ENCODE assay signal across 8 mouse cellular contexts in the genomic region with DNA sequence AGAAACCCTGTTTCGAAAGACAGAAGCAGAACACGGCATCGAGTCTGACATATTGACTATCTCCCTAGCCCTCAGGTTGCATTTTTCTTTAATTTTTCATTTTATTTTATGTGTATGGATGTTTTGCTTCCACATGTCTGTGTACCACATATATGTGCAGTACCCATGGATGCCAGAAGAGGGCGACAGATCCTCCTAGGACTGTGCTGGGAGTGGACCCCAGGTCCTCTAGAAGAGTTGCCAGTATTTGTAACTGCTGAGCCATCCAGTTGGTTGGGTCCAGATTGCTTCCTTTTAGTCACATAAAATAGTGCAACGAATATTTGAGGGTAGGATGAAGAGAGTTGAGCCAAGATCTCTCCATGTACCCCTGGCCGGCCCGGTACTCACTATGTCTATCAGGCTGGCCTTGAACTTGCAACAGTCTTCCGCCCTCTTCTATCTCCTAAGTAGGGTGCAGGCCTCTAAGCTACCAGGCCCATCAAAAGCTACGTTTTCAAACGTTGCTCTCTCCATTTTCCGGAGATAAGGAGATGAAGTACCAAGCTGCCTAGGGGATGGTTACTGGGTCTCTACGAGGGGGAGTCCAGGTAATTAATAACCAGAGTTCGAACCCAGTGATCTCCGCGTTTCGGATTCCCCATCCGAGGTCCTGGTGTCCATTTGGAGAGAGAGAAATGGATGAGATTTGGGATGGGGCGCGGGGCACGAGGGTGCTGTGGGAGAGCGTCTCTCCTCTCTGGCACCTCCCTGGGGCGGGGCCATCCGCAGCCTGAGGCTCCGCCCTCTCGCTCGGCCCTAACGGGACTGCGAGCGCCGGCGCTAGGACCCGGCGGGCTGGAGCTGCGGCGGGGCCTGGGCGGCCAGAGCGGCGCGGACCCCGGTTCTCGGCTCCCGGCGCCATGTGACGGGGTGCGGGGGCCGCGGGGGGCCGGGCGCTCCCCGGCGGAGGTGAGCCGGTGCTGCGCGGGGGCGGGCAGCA. TPM values are rescaled to one million over a fixed set of nuclear protein-coding genes. Genes with fewer than 3 reads are reported as not detected.
DNase-seq lines count a peak whose midpoint lies in the region; ATAC-seq lines count a peak whose summit lies in the region.

No protein-coding gene starts in this region.

- peak overlapping the region; percentile 89 for H3K4me2 ChIP-seq in forebrain, embryonic 14.5 days (ENCODE audit: low read length)

- H3K36me3 ChIP-seq in forebrain, embryonic 14.5 days (ENCODE audit: control insufficient read depth, insufficient read depth, low read length) = no peaks in the 10 kb centered on the region

- peak overlapping the region; percentile 79 for H3K9ac ChIP-seq in forebrain, embryonic 14.5 days (ENCODE audit: low read length)

- intact Hi-C loops in heart, postnatal 36 days (cut with DNase I) = no loop called here

- H3K27me3 ChIP-seq in forebrain, embryonic 14.5 days (replicated peaks; ENCODE audit: control insufficient read depth, insufficient read depth, low read length) = no peaks in the 10 kb centered on the region

- DNase-seq in Muller cell, postnatal 12 days (ENCODE audit: inconsistent ontology term) = peak; percentile 86
- DNase-seq in cerebellum, adult 11 months = peak; percentile 86
- DNase-seq in forebrain, embryonic 14.5 days (ENCODE audit: low spot score) = peak; percentile 88
- DNase-seq in heart, postnatal 36 days = peak; percentile 86 to 90
- DNase-seq in layer of hippocampus, adult 9-11 months = peak; percentile 88
- peak; percentile 94 for DNase-seq in lung, postnatal 10 days
- peak; percentile 90 for DNase-seq in retina, postnatal 1 day
- DNase-seq in thymus, postnatal 4 days = peak; percentile 90

- WGBS in forebrain, embryonic 14.5 days = 13% methylated on average over 47 of the region's 55 CpGs

- H3K4me3 ChIP-seq in forebrain, embryonic 14.5 days (ENCODE audit: low read depth, low read length) = peak overlapping the region; percentile 72

- H3K27ac ChIP-seq in forebrain, embryonic 14.5 days (ENCODE audit: low read depth, low read length) = no peak overlapping the region

- H3K9me3 ChIP-seq in forebrain, embryonic 14.5 days (replicated peaks; ENCODE audit: control insufficient read depth, low read length) = no peaks in the 10 kb centered on the region

- H3K4me1 ChIP-seq in forebrain, embryonic 14.5 days (ENCODE audit: control insufficient read depth, insufficient read depth, low read length) = peaks cover 2% of the 10 kb centered on the region; the same call in 1 of the 2 replicates

- ATAC-seq in forebrain, embryonic 14.5 days = peak; percentile 88

RNA-seq across cellular contexts. Expression of a gene that starts 6.9 kb away (rescaled TPM):
- 4.7 and 5.7 TPM in 2 replicates for polyA plus RNA-seq in forebrain, embryonic 14.5 days (2014; fragmentation: Nextera tagmentation; extraction: Ambion mirVana)
- 100 to 1,000 TPM; 108 to 116 TPM for total RNA-seq in heart, postnatal 36 days (2021)

RNA-seq across cellular contexts. Expression of a gene that starts 15.1 kb away (rescaled TPM):
- 60.3 and 65.9 TPM in 2 replicates for polyA plus RNA-seq in forebrain, embryonic 14.5 days (2014; fragmentation: Nextera tagmentation; extraction: Ambion mirVana)
- 100 to 1,000 TPM; 631 to 727 TPM for total RNA-seq in heart, postnatal 36 days (2021)

RNA-seq across cellular contexts. Expression of a gene that starts 19.6 kb away (rescaled TPM):
- 18.7 and 21.4 TPM in 2 replicates for polyA plus RNA-seq in forebrain, embryonic 14.5 days (2014; fragmentation: Nextera tagmentation; extraction: Ambion mirVana)
- total RNA-seq in heart, postnatal 36 days (2021) = 10 to 100 TPM; 18.7 to 21.7 TPM

RNA-seq across cellular contexts. Expression of a gene that starts 31.0 kb away (rescaled TPM):
- polyA plus RNA-seq in forebrain, embryonic 14.5 days (2014; fragmentation: Nextera tagmentation; extraction: Ambion mirVana) = 0.30 and 0.61 TPM in 2 replicates
- not detected for total RNA-seq in heart, postnatal 36 days (2021)

RNA-seq across cellular contexts. Expression of a gene that starts 31.9 kb away (rescaled TPM):
- polyA plus RNA-seq in forebrain, embryonic 14.5 days (2014; fragmentation: Nextera tagmentation; extraction: Ambion mirVana) = 4.7 TPM in 2 replicates
- total RNA-seq in heart, postnatal 36 days (2021) = under 1 TPM in 1 of 2 experiments, not detected in 1; 0.43 TPM
